Mouse (Mus musculus) layer of hippocampus, adult 9-11 months (tissue): ENCODE data around the gene Cfap126.
A peak's percentile ranks its signal among the peaks of the same experiment; 100 is the strongest.
"Not testable (repeated sequence)": the region's sequence is repeated elsewhere in the genome, so short reads cannot be mapped to it uniquely, and the experiment has no call there.

Experiments
- DNase-seq: peaks from one replicate; pipeline ENCODE4 v3.0.0; 2022

Gene Cfap126

DNA sequence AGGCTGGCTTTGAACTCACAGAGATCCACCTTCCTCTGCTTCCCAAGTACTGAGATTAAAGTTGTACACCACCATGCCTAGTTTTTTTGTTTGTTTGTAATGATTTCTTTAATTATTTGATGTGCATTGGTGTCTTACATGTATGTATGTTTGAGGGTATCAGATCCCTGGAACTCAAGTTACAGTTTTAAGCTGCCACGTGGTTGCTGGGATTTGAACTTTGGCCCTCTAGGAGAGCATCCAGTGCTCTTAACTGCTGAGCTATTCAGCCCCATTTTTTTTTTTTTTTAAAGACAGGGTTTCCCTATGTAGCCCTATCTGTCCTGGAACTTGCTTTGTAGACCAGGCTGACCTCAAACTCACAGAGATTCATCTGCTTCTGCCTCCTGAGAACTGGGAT, 17.3 kb downstream of the Cfap126 start:
- DNase-seq = no peak

DNA sequence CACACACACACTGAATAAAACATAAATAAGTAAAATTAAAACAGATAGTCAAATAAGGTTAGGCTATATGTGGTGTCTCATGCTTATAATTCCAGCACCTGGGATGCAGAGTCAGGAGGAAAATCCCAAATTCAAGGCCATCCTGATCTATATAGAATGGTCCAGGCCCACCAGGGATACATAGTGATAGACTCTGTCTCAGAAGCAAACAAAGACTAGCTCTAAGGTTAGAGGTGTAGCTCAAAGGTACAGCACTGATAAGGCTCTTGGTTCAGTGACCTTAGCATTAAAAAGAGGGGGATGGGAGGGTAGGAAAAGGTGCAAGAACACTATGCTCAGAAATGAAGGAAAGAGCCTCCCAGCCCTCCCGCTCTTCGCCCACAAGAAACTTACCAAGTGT, 21.9 kb downstream of the Cfap126 start:
- DNase-seq = no peak

DNA sequence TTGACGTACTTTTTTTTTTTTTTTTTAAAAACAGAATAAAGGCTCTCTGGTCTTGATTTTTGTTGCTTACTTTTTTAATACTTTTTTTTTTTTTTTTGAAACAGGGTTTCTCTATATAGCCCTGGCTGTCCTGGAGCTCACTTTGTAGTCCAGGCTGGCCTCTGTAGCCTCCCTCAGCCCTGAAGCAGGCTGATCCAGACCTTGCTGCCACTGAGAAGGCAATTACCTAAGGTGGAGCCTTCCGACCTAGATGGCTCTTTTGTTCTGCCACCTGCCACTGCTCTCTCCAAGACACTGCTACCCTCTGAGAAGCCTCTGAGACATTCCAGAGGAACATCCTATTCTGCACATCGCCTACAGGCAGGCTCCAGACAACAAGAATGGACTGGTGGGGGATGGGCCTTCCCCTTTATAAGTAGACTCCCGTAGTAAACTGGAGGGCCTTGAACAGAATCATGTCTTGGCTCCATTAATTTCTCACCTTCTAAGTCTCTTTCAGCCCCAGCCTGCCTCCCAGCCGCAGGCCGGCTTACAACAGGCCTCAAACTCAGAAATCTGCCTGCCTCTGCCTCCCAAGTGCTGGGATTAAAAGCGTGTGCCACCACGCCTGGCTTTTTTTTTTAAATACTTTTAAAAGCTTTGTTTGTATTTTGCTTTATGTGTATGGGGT, 23.9 kb downstream of the Cfap126 start:
- DNase-seq = not testable (repeated sequence)

DNA sequence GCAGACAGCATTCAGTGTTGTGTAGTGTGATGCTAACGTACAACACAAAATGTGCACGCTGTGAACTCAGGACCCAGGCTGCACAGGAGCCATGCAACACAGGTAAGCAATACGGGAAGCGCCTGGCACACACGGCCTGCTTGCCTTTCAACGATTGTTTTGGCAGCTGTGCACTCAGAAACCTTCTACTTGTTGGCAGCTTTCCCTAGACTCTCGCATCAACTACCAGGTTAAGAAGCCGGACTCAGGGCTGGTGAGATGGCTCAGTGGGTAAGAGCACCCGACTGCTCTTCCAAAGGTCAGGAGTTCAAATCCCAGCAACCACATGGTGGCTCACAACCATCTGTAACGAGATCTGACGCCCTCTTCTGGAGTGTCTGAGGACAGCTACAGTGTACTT, 29.3 kb downstream of the Cfap126 start:
- DNase-seq = not testable (repeated sequence)

DNA sequence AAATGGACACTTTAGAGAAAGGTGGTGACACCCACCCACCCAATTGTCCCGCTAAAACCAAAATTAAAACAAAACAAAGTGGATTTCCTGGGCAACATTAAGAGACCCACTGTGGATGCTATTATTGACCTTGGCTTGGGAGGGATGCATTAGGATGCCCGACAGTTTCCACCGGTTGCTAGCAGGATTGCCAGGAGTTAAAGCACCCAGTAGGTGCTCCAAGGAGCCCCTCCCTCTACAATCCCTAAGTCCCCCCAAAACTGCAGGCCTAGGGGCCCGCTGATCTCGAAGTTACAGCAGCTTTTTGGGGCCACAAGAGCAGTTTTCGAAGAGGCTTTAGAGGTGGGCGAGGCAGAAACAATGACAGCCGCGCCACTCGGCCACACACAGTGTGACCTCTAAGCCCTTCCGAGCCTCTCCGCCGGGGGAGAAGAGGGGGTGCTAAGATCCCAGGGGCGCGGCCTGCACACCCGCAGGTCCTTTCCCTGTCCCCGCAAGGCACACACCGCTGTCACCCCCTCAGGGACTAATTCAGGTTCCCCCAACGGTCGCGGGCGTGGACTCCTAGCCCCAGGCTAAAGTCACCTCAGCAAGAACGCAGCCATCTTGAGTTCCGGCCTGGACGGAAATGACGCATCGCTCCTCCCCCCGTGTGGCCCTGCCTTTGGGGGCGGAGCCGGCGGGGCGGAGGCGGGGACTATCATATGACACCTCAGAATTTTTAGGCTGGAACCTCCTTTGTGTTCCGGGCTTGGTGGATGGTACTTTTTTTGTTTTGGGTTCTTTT, 36.4 kb downstream of the Cfap126 start, which contains the start of the genes Sdhc and Mpz:
TSS of gene Sdhc (minus strand) at position 630 of the 787 bp plus-strand sequence.
TSS of gene Mpz (plus strand) at position 738 of the 787 bp plus-strand sequence.
- DNase-seq = peak; percentile 94

DNA sequence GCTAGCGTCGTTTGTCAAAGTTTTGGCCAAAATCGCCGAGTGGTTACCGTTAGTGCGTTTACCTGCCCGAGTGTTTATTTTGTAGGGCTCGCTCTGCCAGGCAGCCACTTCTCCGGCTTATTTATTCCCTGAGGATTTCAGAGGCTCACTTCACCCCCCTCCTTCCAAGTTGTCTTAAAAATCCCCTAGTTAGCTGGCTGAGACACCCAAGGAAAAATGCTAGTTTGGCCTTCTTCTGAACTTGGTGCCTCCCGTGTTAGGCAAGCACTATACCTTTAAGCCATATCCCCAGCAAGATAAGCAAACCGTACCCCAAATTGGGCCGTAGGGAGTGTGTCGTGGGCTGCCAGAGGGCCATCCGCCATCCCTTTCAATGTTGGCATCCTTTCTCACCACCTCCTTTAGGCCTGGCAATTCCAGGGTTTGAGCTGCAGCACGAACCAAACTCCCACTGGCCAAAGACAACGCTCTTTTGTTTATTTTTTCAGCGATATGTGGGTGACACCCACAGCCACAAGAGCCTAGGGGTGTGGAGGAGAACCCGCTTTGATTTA, 37.2 kb downstream of the Cfap126 start:
- DNase-seq = peak; percentile 18

DNA sequence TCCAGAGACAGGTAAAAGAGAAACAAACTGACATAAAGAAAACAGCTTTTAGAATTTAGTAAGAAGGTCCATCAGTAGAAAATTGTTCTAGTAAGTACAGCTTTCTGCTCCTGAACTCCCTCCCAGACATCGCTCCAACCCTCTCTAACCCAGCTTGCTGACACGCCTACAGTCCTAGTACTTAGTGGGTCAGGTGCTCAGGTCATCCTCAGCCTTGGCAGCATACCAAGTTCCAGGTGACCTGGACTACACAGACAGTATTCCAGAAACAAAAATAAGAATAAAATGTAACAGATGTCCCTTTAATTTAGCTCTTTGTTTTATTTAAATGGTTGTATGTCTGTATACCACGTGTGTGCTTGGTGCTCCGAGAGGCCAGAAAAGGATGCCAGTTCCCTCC, 38.2 kb downstream of the Cfap126 start:
- DNase-seq = no peak

DNA sequence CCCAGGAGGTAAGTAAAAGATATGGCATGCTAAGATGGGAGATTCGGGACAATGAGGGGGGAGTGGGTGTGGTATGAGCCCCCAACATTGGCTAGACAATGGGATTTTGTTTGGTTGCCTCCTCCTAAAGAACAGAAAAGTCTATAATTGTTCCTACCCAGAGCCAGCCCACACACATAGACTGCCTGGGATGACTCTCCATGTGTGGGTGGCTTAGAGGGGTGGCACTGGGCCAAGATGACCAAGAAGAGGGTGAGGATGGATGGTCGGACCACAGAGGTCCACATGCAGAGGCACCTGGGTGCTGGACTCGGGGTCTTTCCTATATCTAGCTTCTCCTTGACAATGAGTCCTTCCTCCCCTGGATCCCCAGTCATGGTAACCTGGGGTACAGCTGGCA, 42.9 kb downstream of the Cfap126 start:
- no peak for DNase-seq

DNA sequence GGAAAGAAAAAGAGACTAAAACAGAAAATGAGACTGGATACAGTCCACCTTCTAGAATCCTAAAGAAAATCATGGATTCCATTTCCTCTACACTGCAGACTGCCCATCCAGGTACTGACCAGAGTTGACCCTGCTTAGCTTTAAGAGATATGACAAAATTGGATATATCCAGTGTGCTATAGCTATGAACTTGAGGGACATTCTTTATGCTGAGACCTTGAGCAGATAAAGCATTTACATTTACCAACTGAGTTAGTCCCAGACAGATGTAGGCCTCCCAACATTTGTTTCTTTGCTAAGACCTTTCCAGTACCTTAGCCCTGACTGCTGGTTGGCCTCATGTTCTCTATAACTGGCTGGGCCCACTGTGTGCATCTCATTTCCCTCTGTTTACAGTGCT, 44.2 kb downstream of the Cfap126 start:
- no peak for DNase-seq

DNA sequence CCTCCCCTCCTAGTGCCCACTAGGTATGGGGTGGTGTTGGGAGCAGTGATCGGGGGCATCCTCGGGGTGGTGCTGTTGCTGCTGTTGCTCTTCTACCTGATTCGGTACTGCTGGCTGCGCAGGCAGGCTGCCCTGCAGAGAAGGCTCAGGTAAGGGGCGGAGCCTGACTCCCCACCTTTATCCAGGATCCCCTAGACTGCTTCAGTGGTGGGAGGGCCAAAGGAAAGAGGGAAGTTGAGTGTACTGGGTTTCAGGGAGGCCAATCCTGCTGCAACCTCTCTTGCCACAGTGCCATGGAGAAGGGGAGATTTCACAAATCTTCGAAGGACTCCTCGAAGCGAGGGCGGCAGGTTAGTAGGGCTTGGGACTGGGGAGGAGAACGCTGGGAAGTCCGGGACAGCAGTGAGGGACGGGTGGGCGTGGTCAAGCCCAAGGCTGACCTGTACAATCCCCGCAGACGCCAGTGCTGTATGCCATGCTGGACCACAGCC, 45.8 kb downstream of the Cfap126 start:
- DNase-seq = no peak

DNA sequence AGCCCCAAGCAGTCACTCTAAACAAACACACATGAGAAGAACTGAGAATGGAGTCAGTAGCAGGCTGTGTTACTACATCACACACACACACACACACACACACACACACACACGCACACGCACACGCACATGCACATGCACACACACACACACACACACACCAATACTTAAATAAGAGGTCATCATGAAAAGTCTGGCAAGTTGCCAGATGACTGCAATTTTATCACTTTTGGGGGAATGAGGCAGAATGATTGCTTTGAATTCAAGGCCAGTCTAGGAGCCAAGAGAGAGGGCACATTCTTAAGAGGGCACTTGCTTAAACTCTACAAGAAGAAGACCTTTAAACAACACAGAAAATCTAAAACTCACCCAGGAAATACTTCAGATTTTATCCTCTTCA, 48.8 kb downstream of the Cfap126 start:
- no peak for DNase-seq

DNA sequence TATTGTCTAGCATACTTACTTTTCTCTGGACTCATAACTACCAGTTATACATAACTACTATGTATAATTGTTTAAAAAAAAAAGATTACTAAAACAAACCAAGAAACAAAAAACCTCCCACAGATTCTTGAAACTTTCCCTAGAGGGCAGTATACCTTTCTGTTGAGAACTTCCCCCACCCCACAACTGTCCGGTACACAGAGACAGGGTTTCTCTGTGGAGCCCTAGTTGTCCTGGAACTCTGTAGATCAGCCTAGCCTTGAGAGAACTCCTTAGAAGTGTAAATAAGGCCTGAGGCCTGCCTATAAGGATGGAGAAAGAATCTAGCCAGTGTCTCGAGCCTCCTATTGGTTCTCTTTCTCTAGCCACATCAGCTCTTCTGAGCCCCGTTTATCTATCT, 50.5 kb downstream of the Cfap126 start:
- no peak for DNase-seq

DNA sequence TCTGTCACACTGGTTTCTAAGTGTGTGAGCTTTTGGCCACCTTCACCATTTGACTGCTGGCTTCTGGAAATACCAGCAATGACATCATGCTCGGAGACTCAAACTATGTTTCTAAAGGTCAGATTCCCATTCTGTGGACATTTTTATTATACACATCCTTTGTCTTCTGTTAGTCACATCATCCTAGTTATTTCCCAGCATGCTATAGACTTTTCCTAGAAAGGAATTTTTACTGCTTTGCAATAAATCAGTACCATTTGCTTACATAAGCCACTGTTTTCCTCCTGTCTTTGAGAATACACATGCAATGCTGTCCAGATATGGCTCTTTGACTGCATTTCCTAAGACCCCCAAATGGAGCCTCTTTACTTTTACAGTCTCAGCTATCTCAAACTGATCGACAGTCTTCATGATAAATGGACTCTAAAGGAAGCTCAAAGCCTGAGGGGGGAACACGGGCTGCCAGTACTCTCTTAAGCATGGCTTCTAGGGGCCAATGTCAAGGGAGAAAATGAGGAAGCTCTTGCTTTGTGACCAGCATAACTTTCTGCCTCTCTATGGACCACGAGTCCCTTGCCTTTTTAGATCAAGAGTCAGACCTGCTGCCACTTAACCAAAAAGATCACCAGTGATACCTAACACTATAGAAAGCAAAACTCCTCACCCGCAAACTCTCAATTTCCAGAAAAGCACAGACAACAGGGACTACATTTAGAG, 52.1 kb downstream of the Cfap126 start:
- DNase-seq = no peak

DNA sequence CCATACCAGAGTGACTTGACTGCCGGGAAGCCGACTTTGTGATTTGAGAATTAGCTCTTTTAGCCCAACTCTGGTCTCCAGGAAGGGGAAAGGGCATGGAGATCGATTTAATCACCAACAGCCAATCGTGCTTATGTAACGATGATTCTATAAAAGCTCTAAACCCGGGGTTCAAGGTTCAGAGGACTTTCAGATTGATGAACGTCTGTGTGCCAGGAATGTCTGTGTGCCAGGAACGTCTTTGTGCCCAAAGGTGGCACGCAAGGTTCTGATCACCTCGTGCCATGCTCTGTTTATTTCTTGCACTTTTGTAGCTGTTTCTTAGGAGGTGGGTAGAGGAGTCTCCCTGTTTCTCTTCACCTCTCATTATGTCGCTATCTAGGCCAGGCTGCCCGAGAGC, 55.2 kb downstream of the Cfap126 start:
- no peak for DNase-seq

DNA sequence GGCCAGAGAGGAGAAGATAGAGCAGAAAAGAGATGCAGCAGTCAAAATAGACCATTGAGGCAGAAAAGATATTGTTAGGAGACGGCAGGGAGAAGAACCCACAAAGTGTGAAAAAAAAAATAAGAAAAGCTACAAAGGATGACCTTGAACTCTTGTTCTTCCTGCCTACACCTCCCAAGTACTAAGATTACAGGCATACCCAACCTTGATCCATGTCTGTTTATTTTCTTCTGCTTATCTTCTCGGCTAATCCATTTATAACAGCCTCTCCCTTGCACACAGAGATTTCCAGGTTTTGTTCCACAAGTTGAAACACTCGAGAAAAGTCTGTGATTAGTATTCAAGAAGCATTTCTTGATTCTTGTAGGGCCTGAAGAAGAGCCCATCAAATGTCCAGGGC, 56.2 kb downstream of the Cfap126 start:
- no peak for DNase-seq

DNA sequence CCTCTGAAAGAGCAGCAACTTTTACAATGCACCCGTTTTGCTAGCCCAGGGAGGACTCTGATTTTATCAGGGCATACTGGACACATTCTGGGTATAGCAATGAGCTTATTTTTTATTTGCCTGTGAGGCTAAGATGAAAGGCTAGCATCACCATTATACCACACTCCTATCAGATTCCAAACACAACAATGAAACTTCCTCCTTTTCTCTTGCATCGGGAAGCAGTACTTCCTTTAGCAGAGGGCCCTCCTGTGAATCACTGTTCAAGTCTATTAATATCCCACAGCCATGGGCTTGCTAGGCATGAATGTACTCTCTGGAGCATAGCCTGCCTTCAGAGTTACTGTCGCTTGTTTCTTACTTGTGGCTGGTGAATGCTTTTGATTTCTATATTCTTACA, 57.4 kb downstream of the Cfap126 start:
- DNase-seq = no peak

DNA sequence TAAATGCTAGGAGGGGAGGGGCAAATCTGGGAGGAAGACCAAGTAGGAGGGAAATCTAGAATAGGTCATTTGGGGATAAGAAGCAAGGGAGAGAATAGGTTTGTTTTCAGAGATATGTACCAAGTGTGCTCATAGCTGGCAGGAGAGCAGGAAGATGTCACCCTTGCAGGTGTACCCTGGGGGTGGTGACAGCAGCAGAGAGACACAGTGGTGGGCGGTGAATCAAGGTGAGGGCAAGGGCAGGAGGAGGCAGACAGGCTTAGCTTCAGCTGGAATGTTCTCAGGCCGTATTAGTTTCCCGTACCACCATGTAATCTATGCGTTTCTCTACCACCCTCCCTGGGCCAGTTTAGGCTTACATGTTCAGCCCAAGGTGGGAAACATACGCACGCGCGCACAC, 59.1 kb downstream of the Cfap126 start:
- DNase-seq = no peak
